Mouse (Mus musculus) right cerebral cortex, postnatal 10 days (tissue): Measurements from ENCODE around the gene Vegfb.

Source experiments
- DNase-seq, 2 experiments: peaks; one replicate each; pipeline ENCODE4 v3.0.0; 2021; ENCODE audit warnings: low spot score in 2 of 2

Vegfb gene

DNA sequence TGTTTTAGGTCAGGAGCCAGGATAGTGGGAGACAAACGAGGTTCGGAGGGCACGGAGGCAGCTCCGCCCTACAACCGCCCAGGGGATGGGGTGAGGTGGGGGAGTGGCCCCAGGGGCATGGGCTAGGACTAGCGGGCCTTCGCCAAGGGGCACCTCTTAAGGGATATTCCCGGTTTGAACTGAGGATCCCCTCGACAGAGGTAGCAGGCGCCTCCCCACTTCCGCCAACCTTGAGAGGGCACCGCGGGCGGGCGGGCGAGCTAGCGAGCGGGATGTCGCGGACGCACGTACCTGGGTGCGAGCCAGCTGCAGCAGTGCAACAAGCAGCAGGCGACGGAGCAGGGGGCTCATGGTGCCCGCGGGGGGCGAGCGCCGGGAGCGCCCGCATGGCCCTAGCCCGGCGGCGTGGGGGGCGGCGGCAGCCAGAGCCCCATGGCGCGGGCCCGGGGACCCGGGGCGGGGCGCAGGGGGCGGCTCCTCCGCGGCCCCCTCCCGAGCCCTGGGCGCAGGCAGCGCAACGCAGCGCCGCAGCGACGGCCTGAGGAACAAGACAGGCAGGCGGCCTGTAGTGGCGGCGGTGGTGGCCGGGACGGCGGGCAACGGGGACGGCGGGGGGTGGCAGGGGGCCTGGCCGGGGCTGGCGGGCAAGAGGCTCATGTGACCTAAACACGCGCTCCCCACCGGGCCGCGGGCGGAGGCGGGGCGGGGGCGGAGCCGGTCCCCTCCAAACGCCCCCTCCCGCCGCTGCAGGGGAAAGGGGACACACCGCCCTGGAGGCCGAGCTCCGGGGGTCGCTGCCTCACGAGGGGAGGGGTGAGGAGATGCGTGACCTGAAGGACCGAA is at the start of gene Vegfb:
Gene Vegfb (minus strand): TSS at position 591 of the 843 bp plus-strand sequence.
- DNase-seq: peak in 1 of 2 experiments; percentile 74

DNA sequence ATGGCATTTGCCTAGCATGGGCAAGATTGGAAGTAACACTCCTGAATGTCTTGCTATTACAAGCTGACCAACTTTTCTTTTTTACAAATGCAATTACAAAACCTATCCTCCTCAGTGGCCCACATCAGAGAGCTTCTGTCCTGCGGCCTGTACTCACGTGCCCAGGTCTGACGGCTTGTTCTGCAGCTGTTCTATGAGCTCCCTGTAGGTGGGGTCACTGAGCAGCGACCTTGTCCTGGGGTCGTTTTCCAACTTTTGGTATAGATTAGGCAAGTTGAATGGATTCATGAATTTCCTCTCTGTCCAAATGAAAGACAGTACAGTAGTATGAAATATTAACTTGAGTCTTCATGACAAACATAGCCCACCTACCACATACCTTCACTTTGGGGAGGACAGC is 46.6 kb upstream of the Vegfb start:
- no peak for DNase-seq

DNA sequence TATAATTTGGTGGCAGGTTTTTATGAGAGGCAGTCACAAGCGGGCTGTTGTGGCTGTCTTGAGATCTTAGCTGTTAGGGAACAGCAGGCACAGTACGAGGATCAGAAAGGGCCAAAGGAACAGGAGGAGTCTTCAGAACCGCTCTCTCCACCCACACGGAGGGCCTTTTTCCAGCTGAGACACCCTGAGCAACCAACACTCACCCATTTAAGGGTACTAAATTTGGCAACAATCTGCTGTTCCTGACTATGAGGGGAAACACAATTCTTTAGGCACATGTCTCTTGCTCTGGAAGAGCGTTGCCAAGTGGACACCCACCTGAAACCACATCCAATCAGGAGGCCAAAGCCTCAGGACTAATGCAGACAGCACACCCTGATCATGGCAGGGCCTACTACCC is 42.1 kb upstream of the Vegfb start:
- peak; percentile 53 to 73 for DNase-seq

DNA sequence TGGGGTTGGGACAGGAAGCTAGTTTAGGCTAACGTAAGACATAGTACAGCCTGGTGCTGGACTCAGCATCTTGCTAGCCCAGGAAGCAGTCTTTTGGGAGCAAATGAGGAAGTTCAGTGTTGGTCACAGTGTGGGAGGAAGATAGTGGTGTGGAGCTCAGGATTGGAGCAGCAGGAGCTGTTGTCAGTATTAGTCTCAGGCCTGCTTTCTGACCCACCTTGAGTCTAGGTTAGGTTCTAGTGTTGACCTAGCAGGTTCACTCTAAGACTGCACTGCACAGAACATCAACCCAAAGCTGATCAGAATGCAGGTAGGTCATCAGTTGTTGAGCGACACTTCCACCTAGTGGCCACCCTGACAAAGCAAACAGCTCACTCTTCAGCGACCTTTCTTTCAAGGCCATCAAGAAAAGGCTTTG is 32.8 kb upstream of the Vegfb start:
- no peak for DNase-seq

- peak; percentile 57 to 67 for DNase-seq
Measured at GRCm38 (mm10) chr19:7019191-7019590, 31.7 kb upstream of the Vegfb start, which contains the start of gene Fermt3. TSS of gene Fermt3 (minus strand) at chr19:7019469.

DNA sequence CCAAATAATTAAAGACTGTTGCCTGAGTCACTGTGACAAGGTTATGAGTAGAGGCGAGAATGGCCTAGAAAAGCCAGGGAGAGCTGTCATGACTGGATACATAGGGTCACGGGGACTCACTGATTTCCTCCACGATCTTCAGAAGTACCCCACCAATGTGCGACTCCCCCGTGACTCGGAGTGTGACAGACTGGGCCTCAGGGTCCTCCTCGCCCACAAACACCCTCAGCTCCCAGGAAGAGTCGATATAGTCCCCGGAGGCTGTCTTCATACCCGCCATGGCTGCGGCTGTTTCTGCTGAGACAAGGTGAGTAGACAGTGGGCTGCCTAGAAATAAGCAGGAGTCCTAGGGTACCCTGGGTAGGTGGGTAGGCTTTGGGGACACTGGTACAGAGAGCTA is 31.1 kb upstream of the Vegfb start:
- DNase-seq: no peak

- no peak for DNase-seq
Measured at GRCm38 (mm10) chr19:7017541-7018457, 30.3 kb upstream of the Vegfb start.

GRCm38 (mm10) chr19:7014481-7015135 is 27.2 kb upstream of the Vegfb start:
- no peak for DNase-seq

DNA sequence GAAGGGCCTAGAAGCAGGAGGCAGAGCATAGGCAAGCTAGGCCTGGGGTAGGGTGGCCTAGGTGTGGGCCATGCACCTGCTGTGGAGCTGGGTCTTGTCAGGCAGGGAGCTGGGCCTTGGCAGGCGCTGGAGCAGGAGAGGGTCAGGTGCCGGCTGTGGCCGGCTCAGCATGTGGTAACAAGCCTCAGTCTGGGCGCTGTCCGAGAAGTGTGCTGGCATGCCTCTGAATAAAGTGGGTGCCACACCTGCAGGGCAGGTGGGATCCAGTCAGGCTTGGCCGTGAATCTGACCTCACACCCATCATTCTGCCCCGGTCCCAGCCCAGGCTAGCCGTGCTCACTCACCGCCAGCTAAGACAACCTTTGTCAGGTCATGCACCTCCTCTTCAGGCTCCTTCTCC is 26.5 kb upstream of the Vegfb start:
- DNase-seq: no peak

GRCm38 (mm10) chr19:7012426-7012825 is 25.0 kb upstream of the Vegfb start:
- no peak for DNase-seq

GRCm38 (mm10) chr19:7006892-7007593 is 19.6 kb upstream of the Vegfb start:
- DNase-seq: no peak

- no peak for DNase-seq
Measured at GRCm38 (mm10) chr19:6999360-7000063, 12.1 kb upstream of the Vegfb start.

- DNase-seq: no peak
Measured at GRCm38 (mm10) chr19:6997721-6998290, 10.4 kb upstream of the Vegfb start.

GRCm38 (mm10) chr19:6996006-6996405 is 8.6 kb upstream of the Vegfb start, which contains the start of the genes Nudt22 and Trpt1:
TSS of gene Nudt22 (minus strand) at chr19:6996117.
TSS of gene Trpt1 (plus strand) at chr19:6996131.
- DNase-seq: peak; percentile 90

DNA sequence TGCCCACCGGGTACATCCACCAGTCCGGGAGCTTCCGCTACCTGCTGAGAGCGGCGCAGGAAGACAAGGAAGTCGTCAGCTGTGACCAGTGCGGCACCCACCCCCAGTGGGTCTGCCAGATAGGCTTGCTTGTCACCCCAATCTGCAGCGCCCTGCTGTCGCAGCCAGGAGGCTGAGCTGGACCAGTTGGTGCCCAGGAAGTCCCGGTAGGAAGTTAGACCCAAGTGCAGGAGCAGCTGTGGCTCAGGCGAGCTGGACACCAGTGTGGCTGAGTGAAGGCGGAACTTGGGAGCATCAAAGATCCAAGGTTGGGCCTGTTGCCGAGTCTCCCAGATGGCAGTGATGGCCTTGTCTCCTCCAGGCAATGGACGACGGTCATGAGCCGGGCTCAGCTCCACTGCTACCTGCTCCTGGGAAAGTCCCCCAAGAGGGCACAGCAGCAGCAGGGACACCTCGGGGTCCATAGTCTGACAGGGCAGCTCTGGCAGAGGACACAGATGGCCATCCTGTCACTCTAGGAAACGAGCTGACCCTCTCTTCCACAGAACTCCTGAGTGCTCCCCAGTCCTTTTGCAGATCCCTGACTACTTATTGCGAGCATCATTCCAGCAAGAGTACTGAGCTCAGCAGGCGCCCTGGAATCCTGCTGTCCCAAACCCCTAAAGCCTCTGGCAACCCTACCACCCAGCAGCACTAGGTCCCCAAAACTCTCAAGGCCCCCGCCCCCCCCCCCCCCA is 8.0 kb upstream of the Vegfb start:
- no peak for DNase-seq

DNA sequence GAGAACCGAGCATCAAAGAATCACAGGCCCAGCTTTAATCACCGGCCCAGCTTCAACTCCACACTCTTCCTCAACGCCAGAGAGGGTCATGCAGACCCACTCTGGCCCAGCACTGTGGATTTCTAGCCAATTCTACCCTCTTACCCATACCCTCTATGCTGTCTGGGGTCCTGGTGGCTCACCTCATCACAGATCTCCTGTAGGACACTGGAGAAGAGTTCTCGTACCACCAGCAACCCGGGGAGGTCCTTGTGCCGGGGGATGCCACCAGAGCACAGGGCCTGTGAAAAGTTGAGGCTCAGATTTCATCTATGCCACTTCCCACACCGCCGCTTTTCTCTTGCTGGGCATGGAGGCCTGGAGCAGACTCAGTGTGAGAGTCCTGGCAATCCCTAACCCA is 7.0 kb upstream of the Vegfb start:
- peak in 1 of 2 experiments; percentile 24 for DNase-seq

DNA sequence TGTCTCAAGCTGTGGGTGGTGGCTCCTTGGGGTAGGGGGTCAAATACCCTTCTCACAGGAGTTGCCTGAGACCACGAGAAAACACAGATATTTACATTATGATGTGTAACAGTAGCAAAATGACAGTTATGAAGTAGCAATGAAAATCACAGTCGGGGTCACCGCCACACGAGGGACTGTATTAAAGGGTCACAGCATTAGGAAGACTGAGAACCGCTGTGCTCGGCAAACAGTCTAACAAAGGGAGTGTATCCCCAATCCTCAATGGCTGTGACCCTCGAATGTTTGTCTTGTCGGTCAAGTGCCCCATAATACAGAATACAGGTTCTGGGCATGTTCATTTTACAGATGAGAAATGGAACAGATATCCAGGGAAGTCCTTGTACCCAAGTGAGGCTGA is 6.6 kb upstream of the Vegfb start:
- DNase-seq: peak in 1 of 2 experiments; percentile 24

- DNase-seq: peak in 1 of 2 experiments; percentile 31
Measured at GRCm38 (mm10) chr19:6993011-6993770, 5.7 kb upstream of the Vegfb start.
